Mouse (Mus musculus): ENCODE data around the gene Cnksr3. TPM values are rescaled to one million over a fixed set of nuclear protein-coding genes. Genes with fewer than 3 reads are reported as not detected.

Gene Cnksr3
- polyA plus RNA-seq, 1 experiment: not detected

DNA sequence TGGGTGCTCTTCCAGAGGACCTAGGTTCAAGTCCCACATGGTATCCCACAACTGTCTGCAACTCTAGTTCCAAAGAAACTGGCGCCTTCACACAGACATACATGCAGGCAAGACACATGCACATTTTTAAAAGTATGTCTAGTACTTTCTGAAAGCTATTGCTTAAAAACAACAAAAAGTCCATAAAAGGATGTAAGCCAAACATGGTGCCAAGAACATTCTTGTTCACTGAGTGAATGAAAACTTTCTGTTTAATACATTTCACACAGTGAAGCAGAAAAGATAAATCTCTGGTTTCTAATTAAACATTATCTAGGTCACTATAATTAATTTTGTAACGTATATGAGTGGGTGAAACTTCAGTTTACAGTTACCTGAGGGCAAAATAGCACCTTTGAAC, 76.3 kb downstream of the Cnksr3 start:
- no peak for TF ChIP-seq GATA1 (IDR thresholded peaks at IDR 0.05; ENCODE audit: low read length)

DNA sequence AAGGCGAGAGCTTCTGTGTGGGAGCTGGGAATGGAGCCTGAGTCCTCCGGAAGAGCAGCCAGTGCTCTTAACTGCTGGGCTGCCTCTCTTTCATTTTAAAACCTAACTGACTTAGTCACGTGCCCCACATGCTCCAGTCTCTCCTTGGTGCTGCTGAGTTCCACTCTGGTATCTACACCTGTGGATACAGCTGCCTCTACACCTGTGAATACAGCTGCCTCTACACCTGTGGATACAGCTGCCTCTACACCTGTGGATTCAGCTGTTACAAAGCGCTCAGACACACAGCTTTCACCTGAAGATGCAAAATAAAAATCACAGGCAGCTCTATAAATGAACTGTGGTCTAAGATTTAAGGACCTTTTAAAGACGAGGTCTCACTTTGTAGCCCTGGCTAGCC, 79.0 kb downstream of the Cnksr3 start:
- TF ChIP-seq GATA1 (IDR thresholded peaks at IDR 0.05; ENCODE audit: low read length): no peak

DNA sequence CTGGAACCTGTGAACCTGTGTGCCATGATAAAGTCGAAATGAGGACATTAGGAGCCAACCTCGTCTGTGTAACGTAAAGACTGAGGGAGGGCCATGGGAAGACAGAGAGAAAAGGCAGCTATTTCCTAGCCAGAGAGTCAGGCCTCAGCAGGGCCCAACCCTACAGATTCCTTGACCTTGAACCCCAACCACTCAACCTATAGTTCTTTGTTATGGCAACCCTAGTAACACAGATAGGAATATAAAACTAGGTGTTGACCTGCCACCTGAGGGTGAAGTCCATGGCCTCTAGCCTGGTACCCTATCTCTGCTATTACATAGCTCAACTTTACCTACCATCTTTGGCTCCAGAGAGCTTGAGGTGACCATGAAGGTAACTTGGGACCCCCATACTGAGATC, 80.6 kb downstream of the Cnksr3 start:
- no peak for TF ChIP-seq GATA1 (IDR thresholded peaks at IDR 0.05; ENCODE audit: low read length)

DNA sequence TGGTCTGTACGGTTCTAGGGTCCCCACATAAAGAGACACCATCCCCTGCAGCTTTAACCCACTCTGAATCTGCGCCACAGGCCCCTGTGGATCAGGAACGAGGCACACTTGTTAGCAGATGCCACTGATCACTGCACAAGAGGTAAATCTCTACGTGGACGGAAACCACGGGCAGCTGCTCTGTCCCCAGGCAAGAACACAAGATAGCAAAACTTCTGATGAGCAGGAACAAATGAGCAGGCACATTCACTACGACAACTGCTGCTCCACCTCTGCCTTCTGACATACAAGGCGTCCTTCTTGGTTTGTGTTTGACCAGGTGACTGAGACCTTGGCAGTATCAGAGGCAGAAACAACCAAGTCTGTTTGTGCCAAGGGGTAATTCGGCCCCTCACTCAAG, 84.2 kb downstream of the Cnksr3 start:
- no peak for TF ChIP-seq GATA1 (IDR thresholded peaks at IDR 0.05; ENCODE audit: low read length)

DNA sequence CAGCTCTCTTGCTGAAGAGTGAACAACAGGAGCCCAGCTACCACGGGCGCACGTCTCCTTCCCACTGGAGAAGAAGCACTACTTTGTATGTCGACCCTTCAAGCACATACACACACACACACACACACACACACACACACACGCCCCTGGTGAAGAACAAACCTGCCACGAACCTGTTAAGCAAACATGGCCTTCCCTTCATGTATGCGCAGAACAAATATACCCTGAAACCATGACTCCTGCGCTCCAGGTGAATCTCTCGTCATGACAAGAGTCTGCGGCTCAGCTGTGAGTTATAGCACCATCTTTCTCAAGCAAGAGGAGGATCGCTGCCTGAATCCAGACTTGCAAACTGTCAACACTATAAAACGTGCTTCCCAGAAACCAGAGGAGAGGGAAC, 85.2 kb downstream of the Cnksr3 start:
- TF ChIP-seq GATA1 (IDR thresholded peaks at IDR 0.05; ENCODE audit: low read length): no peak

DNA sequence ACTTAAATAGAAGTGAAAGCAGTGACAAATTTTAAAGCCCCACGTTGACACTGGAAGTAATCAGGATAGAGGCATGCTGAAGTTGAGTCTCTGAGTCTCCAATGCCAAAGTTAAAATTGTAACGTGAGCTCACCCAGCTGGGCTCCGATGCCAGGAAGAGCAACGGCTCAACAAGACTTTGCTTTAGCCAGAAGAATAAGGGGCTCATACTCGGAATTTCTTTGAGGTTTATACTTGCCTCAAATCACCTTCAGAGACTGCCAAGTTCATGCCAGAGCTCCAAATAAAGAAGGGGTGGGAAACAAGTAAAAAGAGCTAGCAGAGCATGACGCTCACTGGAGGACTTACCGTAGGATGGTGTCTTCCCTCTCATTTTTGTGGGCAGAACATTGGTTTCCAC, 85.8 kb downstream of the Cnksr3 start:
- no peak for TF ChIP-seq GATA1 (IDR thresholded peaks at IDR 0.05; ENCODE audit: low read length)

DNA sequence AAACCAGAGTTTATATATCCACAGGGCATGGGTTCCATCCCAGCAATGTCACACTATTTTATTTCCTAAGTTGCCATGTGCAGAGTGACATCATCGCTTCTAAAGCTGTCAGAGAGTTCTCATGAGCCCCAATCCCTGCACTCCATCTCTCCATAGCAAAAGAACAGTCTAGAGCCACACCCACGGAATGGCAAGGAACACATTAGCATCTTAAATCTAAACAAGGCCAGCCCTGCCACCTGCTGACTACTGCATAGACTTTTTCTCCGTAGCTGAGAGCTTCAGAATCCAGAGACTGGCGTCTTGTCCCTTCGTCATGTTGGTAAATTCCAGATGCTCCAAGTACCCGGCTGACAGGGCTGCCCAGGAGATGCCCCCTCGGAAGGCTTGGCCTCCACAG, 87.0 kb downstream of the Cnksr3 start:
- no peak for TF ChIP-seq GATA1 (IDR thresholded peaks at IDR 0.05; ENCODE audit: low read length)

DNA sequence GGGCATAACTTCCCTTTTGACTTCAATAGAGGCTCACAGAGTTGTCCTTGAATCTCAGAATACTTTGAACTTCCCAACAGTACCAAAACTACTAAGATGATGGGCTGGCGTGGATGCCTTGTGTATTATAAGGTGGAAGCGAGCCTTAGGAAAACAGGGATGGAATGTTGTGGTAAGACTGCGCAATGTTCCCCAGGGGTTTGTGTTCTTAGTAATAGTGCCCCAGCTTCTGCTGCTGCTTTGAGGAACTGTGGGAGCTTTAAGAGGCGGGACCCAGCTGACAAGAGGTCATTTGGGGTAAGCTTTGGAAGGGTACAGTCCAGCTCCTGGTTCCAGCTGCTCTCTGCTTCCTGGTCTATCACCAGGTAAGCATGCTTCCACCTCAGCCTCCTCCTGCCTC, 89.7 kb downstream of the Cnksr3 start:
- no peak for TF ChIP-seq GATA1 (IDR thresholded peaks at IDR 0.05; ENCODE audit: low read length)

DNA sequence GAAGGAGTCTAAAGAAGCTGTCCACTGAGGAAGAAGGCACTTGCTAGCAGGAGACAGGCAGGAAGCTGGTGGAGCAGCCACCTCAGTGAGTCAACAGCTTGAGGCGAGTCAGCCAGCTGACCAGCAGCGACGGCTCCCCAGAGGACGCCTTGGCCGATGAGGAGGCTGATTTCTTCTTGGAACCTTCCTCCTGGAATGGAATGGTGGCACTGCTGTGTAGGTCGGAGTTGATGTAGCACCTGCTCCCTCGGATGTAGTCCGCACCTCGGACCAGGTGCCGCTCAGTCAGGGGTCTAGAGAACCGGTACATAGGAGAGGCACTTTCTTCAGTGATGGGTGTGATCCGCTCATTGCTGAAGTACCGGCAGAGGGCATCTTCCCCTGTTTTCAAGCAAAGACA, 91.8 kb downstream of the Cnksr3 start:
- no peak for TF ChIP-seq GATA1 (IDR thresholded peaks at IDR 0.05; ENCODE audit: low read length)

DNA sequence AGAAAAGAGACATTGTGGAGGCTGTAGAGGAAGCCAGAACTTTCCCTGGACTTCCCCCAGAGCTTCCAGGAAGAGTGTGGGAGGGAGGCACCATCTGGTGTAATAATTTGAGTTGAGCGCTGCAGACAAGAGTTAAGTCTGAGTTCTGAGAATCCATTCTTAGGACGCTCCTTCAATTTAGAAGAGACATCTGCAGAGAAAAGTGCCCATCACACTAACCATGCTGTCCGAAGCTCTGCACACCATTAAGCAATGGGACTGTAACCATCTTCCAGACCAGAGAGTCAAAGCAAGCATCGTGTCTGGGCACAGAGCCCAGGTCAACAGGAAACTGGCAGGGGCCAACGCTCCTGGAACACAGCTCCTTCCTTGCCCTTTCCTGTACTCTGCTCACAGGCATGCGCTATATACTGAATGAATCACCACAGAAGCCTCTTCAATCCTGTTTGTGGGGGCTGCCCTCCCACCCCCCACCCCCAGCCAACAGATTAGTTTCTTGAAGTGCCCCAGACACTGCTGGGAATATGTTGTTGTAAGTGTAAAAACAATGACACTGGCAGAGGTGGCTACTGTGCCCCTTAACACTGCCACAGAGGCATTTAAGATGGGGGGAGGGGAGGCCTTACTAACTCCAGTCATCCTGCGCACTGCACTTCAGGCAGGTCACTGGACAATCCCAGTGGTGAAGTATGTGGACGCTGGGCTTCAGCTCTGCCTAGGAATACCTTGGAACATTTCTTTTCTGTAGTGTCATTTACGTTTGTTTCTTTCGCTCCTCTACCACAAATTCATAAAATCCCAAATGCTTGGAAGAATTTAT, 93.6 kb downstream of the Cnksr3 start:
- no peak for TF ChIP-seq GATA1 (IDR thresholded peaks at IDR 0.05; ENCODE audit: low read length)

DNA sequence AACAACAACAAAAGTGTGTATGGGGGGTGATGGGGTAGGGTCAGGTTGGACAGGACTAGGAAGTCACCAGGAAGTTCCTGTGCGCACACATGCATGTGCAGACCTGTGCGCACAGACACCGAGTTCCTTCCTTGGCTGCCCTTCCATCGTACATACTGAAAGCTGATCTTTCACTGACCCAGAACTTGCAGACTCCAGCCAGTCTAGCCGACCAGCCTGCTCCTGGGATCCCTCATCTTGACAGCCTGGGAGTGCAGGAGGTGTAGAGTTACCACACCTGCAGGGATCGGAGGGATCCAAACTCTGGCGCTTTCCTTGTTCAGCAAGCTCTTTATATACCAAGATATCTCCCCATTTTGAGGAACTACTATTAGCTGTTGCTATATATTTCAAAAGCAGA, 94.3 kb downstream of the Cnksr3 start:
- TF ChIP-seq GATA1 (IDR thresholded peaks at IDR 0.05; ENCODE audit: low read length): no peak

DNA sequence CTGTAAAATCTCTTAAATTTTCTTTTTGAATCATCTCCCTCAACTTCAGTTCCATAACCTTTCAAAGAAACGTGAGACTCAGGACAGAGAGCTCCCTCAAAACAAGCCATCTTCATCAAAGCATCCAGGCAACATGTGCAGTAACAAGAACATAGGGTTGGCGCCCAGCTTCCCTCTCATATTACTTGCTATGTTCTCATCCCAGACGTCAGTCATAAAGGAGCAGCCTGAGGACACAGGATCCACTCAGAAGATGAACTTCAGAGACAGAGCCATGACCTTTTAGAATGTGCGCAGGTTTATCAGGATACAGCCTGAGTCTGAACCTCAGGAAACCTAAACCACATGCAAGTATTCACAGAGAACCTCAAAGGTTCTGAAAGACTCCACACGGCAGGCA, 97.2 kb downstream of the Cnksr3 start:
- no peak for TF ChIP-seq GATA1 (IDR thresholded peaks at IDR 0.05; ENCODE audit: low read length)

DNA sequence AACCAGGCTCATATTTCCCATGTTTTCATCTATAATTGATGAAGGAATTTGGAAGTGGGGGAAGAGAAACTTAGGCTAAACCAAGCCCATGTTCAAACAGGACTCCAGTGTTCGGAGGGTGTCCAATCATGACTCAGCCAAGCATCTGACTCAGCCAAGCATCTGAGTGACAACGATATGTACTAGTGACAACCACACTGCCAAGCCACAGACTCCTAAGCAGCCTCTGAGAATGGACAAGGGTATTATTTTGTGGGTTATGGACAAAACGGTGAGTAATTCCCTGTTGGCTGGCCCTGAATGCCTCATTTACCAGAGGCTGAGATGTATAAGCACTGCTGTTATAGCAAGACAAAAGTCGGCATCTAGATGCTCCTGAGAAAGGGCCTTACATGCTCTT, 98.3 kb downstream of the Cnksr3 start:
- no peak for TF ChIP-seq GATA1 (IDR thresholded peaks at IDR 0.05; ENCODE audit: low read length)

DNA sequence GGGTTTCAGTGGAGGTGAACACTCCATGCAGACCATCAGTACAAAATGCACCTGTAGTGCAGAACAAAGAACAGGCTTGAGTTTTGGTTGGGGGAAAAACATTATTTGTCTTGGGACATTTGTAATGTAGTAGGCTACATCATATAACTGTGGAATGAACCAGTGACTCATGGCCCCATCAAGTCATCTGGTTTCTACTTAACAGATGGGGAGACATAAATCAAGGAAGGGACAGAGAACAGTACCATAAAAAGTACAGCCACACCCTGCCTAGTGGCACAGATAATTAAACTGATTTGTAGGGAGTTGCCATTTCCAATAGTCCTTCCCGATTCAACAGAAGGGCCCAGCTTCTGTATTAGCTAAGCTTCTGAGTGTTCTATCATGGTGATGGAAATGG, 98.9 kb downstream of the Cnksr3 start:
- TF ChIP-seq GATA1 (IDR thresholded peaks at IDR 0.05; ENCODE audit: low read length): no peak

DNA sequence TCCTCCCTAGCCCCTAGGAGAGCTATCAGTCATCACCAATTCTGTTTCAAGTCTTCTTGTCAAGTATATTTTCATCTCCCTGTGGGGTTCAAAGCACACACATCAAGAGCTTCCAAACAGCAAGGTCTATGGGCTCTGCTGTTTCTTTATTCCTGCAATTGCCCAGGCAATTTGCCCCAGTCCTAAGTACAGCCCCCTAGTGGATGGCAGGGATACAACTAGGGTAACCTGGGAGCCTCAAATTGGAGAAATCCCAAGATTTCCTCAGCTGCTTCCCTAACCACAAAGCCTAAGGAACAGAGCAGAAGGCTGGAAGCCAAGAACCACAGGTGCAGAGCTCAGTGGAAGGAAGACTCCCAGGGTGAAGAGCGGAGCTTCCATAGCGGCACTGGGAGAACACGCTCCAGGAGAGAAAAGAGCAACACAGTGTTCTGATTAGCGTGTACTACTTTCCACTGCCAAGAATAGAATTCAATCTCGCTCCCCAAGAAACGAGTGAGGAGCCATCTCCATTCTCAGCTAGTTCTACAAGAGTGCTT, 100.5 kb downstream of the Cnksr3 start:
- no peak for TF ChIP-seq GATA1 (IDR thresholded peaks at IDR 0.05; ENCODE audit: low read length)

DNA sequence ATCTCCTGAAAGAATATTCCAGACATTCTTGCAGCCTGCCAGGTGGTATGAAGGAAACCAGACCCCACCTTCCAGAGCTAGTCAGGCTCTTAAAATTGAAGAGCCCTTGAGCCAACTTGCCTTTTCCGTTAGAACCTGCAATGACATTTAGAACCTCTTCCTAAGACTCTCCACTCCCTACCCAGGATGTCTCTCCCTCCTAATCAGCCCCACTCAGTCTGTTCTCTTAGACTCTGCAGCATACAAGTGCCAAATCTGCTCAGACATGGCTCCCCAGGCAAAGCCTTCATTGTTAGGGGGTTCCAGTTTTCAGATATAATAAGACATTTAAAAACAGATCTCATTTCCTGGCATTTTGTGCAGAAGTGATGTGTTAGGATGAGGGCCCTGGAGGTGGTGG, 108.2 kb downstream of the Cnksr3 start:
- no peak for TF ChIP-seq GATA1 (IDR thresholded peaks at IDR 0.05; ENCODE audit: low read length)

DNA sequence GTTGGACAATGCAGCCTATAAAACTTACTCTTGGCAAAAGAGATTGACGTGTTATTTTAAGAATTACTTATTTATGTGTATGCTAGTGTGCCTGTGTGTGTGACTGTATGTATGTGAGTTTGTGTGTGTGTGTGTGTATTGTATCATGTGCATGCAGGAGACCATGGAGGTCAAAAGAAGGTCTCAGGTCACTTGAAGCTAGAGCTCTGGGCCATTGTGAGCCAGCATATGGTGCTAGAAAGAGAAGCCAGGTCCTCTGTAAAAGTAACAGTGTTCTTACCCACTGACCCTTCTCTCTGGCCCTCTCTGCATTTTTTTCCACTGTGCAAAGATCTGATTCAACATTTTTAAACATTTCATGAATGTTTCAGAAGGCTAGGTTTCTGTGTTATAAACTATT, 134.1 kb downstream of the Cnksr3 start:
- TF ChIP-seq GATA1 (IDR thresholded peaks at IDR 0.05; ENCODE audit: low read length): no peak
